Mouse (Mus musculus) embryonic facial prominence, embryonic 12.5 days (tissue): ENCODE results near the gene Rd3l. TPM values are rescaled to one million over a fixed set of nuclear protein-coding genes. Genes with fewer than 3 reads are reported as not detected.
"Not testable (repeated sequence)": the region's sequence is repeated elsewhere in the genome, so short reads cannot be mapped to it uniquely, and the experiment has no call there.

Experiments
- ATAC-seq: fragments of 200-750 bp; cut with Nextera tagmentation; 2 replicates; pipeline ENCODE4 v1.8.0; 2017; ENCODE audit not compliant: insufficient number of reproducible peaks, insufficient read depth, low FRiP score, low TSS enrichment
- H3K27ac ChIP-seq: fragments of 300-500 bp; sonication (generic); 2 replicates; pipeline ENCODE4 v1.5.1; 2016; ENCODE audit warnings: mild to moderate bottlenecking
- H3K27me3 ChIP-seq: fragments of 300-500 bp; sonication (generic); 2 replicates; pipeline ENCODE4 v1.6.1; 2016; ENCODE audit warnings: mild to moderate bottlenecking, moderate library complexity
- H3K36me3 ChIP-seq: fragments of 300-500 bp; sonication (generic); 2 replicates; pipeline ENCODE4 v1.6.1; 2016; ENCODE audit warnings: mild to moderate bottlenecking
- H3K4me1 ChIP-seq: fragments of 300-500 bp; sonication (generic); 2 replicates; pipeline ENCODE4 v1.6.1; 2016
- H3K4me2 ChIP-seq: fragments of 300-500 bp; sonication (generic); replicated peaks from 2 replicates; pipeline ENCODE4 v1.6.1; 2016; ENCODE audit warnings: mild to moderate bottlenecking, moderate library complexity
- H3K4me3 ChIP-seq: fragments of 300-500 bp; sonication (generic); 2 replicates; pipeline ENCODE4 v1.5.1; 2016; ENCODE audit warnings: mild to moderate bottlenecking
- H3K9ac ChIP-seq: fragments of 300-500 bp; sonication (generic); 2 replicates; pipeline ENCODE4 v1.6.1; 2016; ENCODE audit warnings: mild to moderate bottlenecking, moderate library complexity
- H3K9me3 ChIP-seq: fragments of 300-500 bp; sonication (generic); 2 replicates; pipeline ENCODE4 v1.6.1; 2016; ENCODE audit warnings: mild to moderate bottlenecking, moderate library complexity
- WGBS: fragments of 180-500 bp; shearing (Covaris S2); methylation state at CpG from one replicate; pipeline ENCODE4 v1.1.7; 2016; 5-methylcytosine and 5-hydroxymethylcytosine counted together
- polyA plus RNA-seq: library from polyadenylated mRNA; unstranded; fragments of >200 nt; fragmentation: Nextera tagmentation; extraction: Ambion mirVana; gene quantifications from 2 replicates; pipeline ENCODE4 v1.2.1, GENCODE M21; 2016

Rd3l gene
- polyA plus RNA-seq, 1 experiment from 2014 or later: not detected

- Histone ChIP-seq H3K4me3 (no peak overlapping the region), H3K9ac (no peak overlapping the region), H3K4me2 (no peak overlapping the region), H3K9me3 (no peaks in the 10 kb centered on the region), H3K27ac (no peak overlapping the region), H3K27me3 (no peaks in the 10 kb centered on the region), H3K4me1 (peaks cover 13% of the 10 kb centered on the region), H3K36me3 (peaks cover 30% of the 10 kb centered on the region)
- no peak for ATAC-seq
- 83% methylated on average over 5 of the region's 5 CpGs for WGBS
Measured at GRCm38 (mm10) chr12:111963339-111963738, 17.8 kb downstream of the Rd3l start.

- 45% methylated on average over 9 of the region's 9 CpGs for WGBS
- ATAC-seq: peak; percentile 35; the same call in 1 of the 2 replicates
- H3K36me3 ChIP-seq: peaks cover 30% of the 10 kb centered on the region
- H3K9me3 ChIP-seq: no peaks in the 10 kb centered on the region
- H3K27me3 ChIP-seq: no peaks in the 10 kb centered on the region
- no peak overlapping the region for H3K9ac ChIP-seq
- no peak overlapping the region for H3K27ac ChIP-seq
- H3K4me1 ChIP-seq: no peaks in the 10 kb centered on the region
- H3K4me3 ChIP-seq: no peak overlapping the region
- no peak overlapping the region for H3K4me2 ChIP-seq
Measured at GRCm38 (mm10) chr12:111958101-111958865, 22.8 kb downstream of the Rd3l start.

DNA sequence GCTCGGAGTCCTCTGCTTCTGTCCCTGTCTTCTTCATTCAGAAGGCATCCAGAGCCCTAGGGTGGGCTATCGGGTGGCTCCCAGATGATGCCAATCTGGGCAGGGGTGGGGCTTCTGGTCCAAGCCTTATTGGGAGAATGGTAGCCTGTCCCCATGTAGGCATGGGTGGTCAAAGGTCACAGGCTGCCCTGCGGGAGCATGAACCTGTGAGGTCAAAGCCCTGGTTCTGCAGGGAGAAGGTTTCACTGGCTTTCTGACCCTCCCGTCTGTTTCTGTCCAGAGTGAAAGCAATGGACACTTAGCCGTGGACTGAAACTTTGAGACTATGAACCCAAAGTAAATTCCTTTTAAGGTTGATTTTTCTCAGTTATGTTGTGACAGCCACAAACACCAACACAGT lies 24.9 kb downstream of the Rd3l start:
- no peak overlapping the region for H3K4me2 ChIP-seq
- no peak overlapping the region for H3K9ac ChIP-seq
- H3K4me1 ChIP-seq: no peaks in the 10 kb centered on the region
- no peak overlapping the region for H3K27ac ChIP-seq
- 67% methylated on average over 5 of the region's 5 CpGs for WGBS
- no peak overlapping the region for H3K4me3 ChIP-seq
- no peaks in the 10 kb centered on the region for H3K27me3 ChIP-seq
- H3K9me3 ChIP-seq: no peaks in the 10 kb centered on the region
- ATAC-seq: no peak
- peaks cover 21% of the 10 kb centered on the region for H3K36me3 ChIP-seq

DNA sequence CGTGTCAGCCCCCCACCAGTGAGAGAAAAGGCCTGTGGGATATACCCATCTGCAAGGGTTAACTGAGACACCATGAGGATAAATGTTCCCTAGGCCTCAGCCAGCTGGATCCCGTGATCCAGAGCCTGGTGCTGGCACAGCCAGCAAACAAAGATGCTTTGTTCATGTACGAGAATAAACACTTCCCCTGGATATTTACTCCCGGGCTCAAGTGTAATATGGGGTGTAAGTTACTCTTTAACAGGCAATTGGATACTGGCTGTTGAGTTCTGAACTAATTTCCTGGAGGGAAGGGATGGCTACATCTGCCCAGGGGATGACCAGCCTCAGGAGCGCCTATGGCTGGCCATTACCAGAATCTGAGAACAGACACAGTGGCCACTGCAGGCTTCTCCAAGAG lies 29.4 kb downstream of the Rd3l start:
- no peaks in the 10 kb centered on the region for H3K4me1 ChIP-seq
- no peak overlapping the region for H3K4me2 ChIP-seq
- H3K36me3 ChIP-seq: no peaks in the 10 kb centered on the region
- no peaks in the 10 kb centered on the region for H3K9me3 ChIP-seq
- H3K4me3 ChIP-seq: no peak overlapping the region
- H3K27ac ChIP-seq: peak overlapping the region; percentile 43
- WGBS: 22% methylated on average over 5 of the region's 5 CpGs
- ATAC-seq: no peak
- no peaks in the 10 kb centered on the region for H3K27me3 ChIP-seq
- H3K9ac ChIP-seq: no peak overlapping the region

GRCm38 (mm10) chr12:111950486-111950885 lies 30.6 kb downstream of the Rd3l start:
- H3K4me3 ChIP-seq: no peak overlapping the region
- H3K9ac ChIP-seq: no peak overlapping the region
- 75% methylated on average over 5 of the region's 5 CpGs for WGBS
- H3K4me1 ChIP-seq: peaks cover 1% of the 10 kb centered on the region; the same call in 1 of the 2 replicates
- no peak overlapping the region for H3K4me2 ChIP-seq
- no peak for ATAC-seq
- no peaks in the 10 kb centered on the region for H3K27me3 ChIP-seq
- H3K9me3 ChIP-seq: no peaks in the 10 kb centered on the region
- H3K27ac ChIP-seq: no peak overlapping the region
- no peaks in the 10 kb centered on the region for H3K36me3 ChIP-seq

- no peak for ATAC-seq
- peaks cover 8% of the 10 kb centered on the region; the same call in 1 of the 2 replicates for H3K4me1 ChIP-seq
- no peak overlapping the region for H3K4me2 ChIP-seq
- no peak overlapping the region for H3K9ac ChIP-seq
- H3K27ac ChIP-seq: no peak overlapping the region
- no peaks in the 10 kb centered on the region for H3K36me3 ChIP-seq
- no peaks in the 10 kb centered on the region for H3K27me3 ChIP-seq
- WGBS: 43% methylated on average over 2 of the region's 2 CpGs
- no peak overlapping the region for H3K4me3 ChIP-seq
- H3K9me3 ChIP-seq: no peaks in the 10 kb centered on the region
Measured at GRCm38 (mm10) chr12:111946716-111947115, 34.4 kb downstream of the Rd3l start.

GRCm38 (mm10) chr12:111945765-111946655 lies 35.1 kb downstream of the Rd3l start:
- H3K4me2 ChIP-seq: not testable (repeated sequence)

GRCm38 (mm10) chr12:111945115-111945514 lies 36.0 kb downstream of the Rd3l start:
- WGBS: 33% methylated on average over 8 of the region's 8 CpGs
- Histone ChIP-seq H3K4me3 (no peak overlapping the region), H3K4me2 (no peak overlapping the region), H3K9ac (no peak overlapping the region), H3K36me3 (no peaks in the 10 kb centered on the region), H3K27me3 (no peaks in the 10 kb centered on the region), H3K9me3 (no peaks in the 10 kb centered on the region), H3K27ac (peak overlapping the region; percentile 43; the same call in 1 of the 2 replicates), H3K4me1 (peaks cover 8% of the 10 kb centered on the region; the same call in 1 of the 2 replicates)
- ATAC-seq: no peak

More at GRCm38 (mm10) chr12:111945765-111946655, 35.1 kb downstream of the Rd3l start:
- not testable (repeated sequence) for H3K9ac ChIP-seq, H3K4me1 ChIP-seq, H3K9me3 ChIP-seq, H3K4me3 ChIP-seq, H3K36me3 ChIP-seq, H3K27me3 ChIP-seq
- peak overlapping the region; percentile 43; the same call in 1 of the 2 replicates for H3K27ac ChIP-seq
- 68% methylated on average over 12 of the region's 15 CpGs for WGBS
- 0 out of 2 replicates have a peak, but pooled peaks have one; percentile 43 for ATAC-seq

GRCm38 (mm10) chr12:111944065-111944987 lies 36.8 kb downstream of the Rd3l start:
- not testable (repeated sequence) for H3K9ac ChIP-seq, H3K4me2 ChIP-seq, H3K27me3 ChIP-seq, ATAC-seq, H3K4me3 ChIP-seq, H3K36me3 ChIP-seq, H3K9me3 ChIP-seq
- Histone ChIP-seq H3K4me1 (peaks cover 11% of the 10 kb centered on the region; the same call in 1 of the 2 replicates), H3K27ac (0 out of 2 replicates have a peak overlapping the region, but pooled peaks have one; percentile 54)
- 72% methylated on average over 18 of the region's 20 CpGs for WGBS

DNA sequence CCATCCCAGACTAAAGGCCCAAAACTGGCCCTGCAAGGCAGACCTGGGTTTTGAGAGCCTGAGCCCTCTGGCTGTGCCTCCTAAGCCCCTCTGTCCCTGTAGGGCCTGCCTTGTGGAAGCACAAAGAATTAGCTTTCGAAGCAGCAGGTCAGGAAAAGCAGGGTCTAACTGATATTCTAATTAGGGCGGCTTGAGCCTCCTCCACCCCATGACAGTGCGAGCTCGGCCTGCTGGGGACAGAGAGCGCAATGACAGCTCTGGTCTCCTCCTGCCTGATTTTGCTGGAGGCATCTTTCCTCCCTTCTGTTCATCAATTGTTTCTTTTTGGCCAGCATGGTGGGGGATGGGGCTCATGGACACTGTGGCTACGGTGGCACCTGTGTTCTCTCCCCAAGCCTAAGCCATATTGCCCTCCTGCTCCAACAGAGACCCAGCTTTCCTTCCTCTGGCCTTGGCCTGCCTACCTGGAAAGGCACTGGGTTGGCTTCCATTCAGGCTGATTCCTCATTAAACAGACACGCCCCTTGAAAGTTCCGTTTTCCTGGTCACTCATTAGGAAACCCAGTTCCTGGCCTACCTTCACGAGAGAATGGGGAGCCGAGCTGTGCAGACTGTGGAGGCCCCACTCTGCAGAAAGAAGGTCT lies 37.6 kb downstream of the Rd3l start:
- ATAC-seq: no peak
- H3K9me3 ChIP-seq: no peaks in the 10 kb centered on the region
- no peak overlapping the region for H3K4me3 ChIP-seq
- peak overlapping the region; percentile 7; the same call in 1 of the 2 replicates for H3K27ac ChIP-seq
- no peak overlapping the region for H3K9ac ChIP-seq
- no peaks in the 10 kb centered on the region for H3K36me3 ChIP-seq
- WGBS: 59% methylated on average over 10 of the region's 10 CpGs
- no peaks in the 10 kb centered on the region for H3K27me3 ChIP-seq
- no peak overlapping the region for H3K4me2 ChIP-seq
- H3K4me1 ChIP-seq: peaks cover 18% of the 10 kb centered on the region
